Mouse (Mus musculus): ENCODE data around the gene Asf1b. TPM values are rescaled to one million over a fixed set of nuclear protein-coding genes. Genes with fewer than 3 reads are reported as not detected.

Asf1b gene
- polyA plus RNA-seq, 1 experiment from 2014 or later = 68.2 TPM

- peaks cover 20% of the 10 kb centered on the region for H3K4me1 ChIP-seq (ENCODE audit: control insufficient read depth, insufficient read depth, low read length)
- ATAC-seq (ENCODE audit: low FRiP score, low TSS enrichment) = no peak; the same call in 1 of the 2 replicates
- peak overlapping the region; percentile 70 for H3K4me2 ChIP-seq (replicated peaks; ENCODE audit: low read depth, low read length)
- H3K9me3 ChIP-seq (ENCODE audit: control insufficient read depth, low read length) = no peaks in the 10 kb centered on the region
- peaks cover 40% of the 10 kb centered on the region for H3K36me3 ChIP-seq (ENCODE audit: control insufficient read depth, insufficient read depth, low read length)
- no peaks in the 10 kb centered on the region; the same call in 1 of the 2 replicates for H3K27me3 ChIP-seq (ENCODE audit: control insufficient read depth, insufficient read depth, low read length)
- peak overlapping the region; percentile 92; the same call in 1 of the 2 replicates for H3K9ac ChIP-seq (ENCODE audit: low read depth, low read length)
- H3K27ac ChIP-seq (ENCODE audit: low read depth, low read length) = peak overlapping the region; percentile 96
- WGBS = 16% methylated on average over 12 of the region's 12 CpGs
- peak overlapping the region; percentile 81 for H3K4me3 ChIP-seq (ENCODE audit: low read length)
Measured at GRCm38 (mm10) chr8:83995973-83996372, 40.7 kb downstream of the Asf1b start.

GRCm38 (mm10) chr8:83996567-83997505 is 41.5 kb downstream of the Asf1b start:
- Histone ChIP-seq H3K4me2 (replicated peaks; ENCODE audit: low read depth, low read length) (peak overlapping the region; percentile 70), H3K36me3 (ENCODE audit: control insufficient read depth, insufficient read depth, low read length) (peaks cover 34% of the 10 kb centered on the region), H3K27ac (ENCODE audit: low read depth, low read length) (peak overlapping the region; percentile 96), H3K9ac (ENCODE audit: low read depth, low read length) (peak overlapping the region; percentile 92), H3K9me3 (ENCODE audit: control insufficient read depth, low read length) (no peaks in the 10 kb centered on the region), H3K4me1 (ENCODE audit: control insufficient read depth, insufficient read depth, low read length) (peaks cover 20% of the 10 kb centered on the region), H3K27me3 (ENCODE audit: control insufficient read depth, insufficient read depth, low read length) (no peaks in the 10 kb centered on the region; the same call in 1 of the 2 replicates), H3K4me3 (ENCODE audit: low read length) (peak overlapping the region; percentile 81)
- peak; percentile 85 for ATAC-seq (ENCODE audit: low FRiP score, low TSS enrichment)
- under 1% methylated on average over 42 of the region's 103 CpGs for WGBS

- Histone ChIP-seq H3K36me3 (ENCODE audit: control insufficient read depth, insufficient read depth, low read length) (peaks cover 31% of the 10 kb centered on the region), H3K27ac (ENCODE audit: low read depth, low read length) (peak within 1 kb of the TSS; percentile 96), H3K27me3 (ENCODE audit: control insufficient read depth, insufficient read depth, low read length) (no peaks in the 10 kb centered on the region; the same call in 1 of the 2 replicates), H3K4me3 (ENCODE audit: low read length) (peak within 1 kb of the TSS; percentile 81), H3K4me1 (ENCODE audit: control insufficient read depth, insufficient read depth, low read length) (peaks cover 20% of the 10 kb centered on the region), H3K9ac (ENCODE audit: low read depth, low read length) (peak within 1 kb of the TSS; percentile 92), H3K9me3 (ENCODE audit: control insufficient read depth, low read length) (no peaks in the 10 kb centered on the region), H3K4me2 (replicated peaks; ENCODE audit: low read depth, low read length) (peak within 1 kb of the TSS; percentile 84)
- ATAC-seq (ENCODE audit: low FRiP score, low TSS enrichment) = 0 out of 2 replicates have a peak, but pooled peaks have one; percentile 12
- WGBS = under 1% methylated on average over 41 of the region's 112 CpGs
Measured at GRCm38 (mm10) chr8:83997511-83998141, 42.3 kb downstream of the Asf1b start, which contains the start of gene Samd1. Gene Samd1 (plus strand): TSS chr8:83997672.

GRCm38 (mm10) chr8:83998231-83999056 is 43.1 kb downstream of the Asf1b start:
- H3K27me3 ChIP-seq (ENCODE audit: control insufficient read depth, insufficient read depth, low read length) = no peaks in the 10 kb centered on the region; the same call in 1 of the 2 replicates
- ATAC-seq (ENCODE audit: low FRiP score, low TSS enrichment) = peak; percentile 7; the same call in 1 of the 2 replicates
- H3K9ac ChIP-seq (ENCODE audit: low read depth, low read length) = peak overlapping the region; percentile 92
- peaks cover 30% of the 10 kb centered on the region for H3K36me3 ChIP-seq (ENCODE audit: control insufficient read depth, insufficient read depth, low read length)
- under 1% methylated on average over 75 of the region's 92 CpGs for WGBS
- peaks cover 20% of the 10 kb centered on the region for H3K4me1 ChIP-seq (ENCODE audit: control insufficient read depth, insufficient read depth, low read length)
- peak overlapping the region; percentile 84 for H3K4me2 ChIP-seq (replicated peaks; ENCODE audit: low read depth, low read length)
- H3K4me3 ChIP-seq (ENCODE audit: low read length) = peak overlapping the region; percentile 81
- H3K27ac ChIP-seq (ENCODE audit: low read depth, low read length) = peak overlapping the region; percentile 65
- no peaks in the 10 kb centered on the region for H3K9me3 ChIP-seq (ENCODE audit: control insufficient read depth, low read length)

GRCm38 (mm10) chr8:83999057-83999705 is 43.9 kb downstream of the Asf1b start:
- peak overlapping the region; percentile 92; the same call in 1 of the 2 replicates for H3K9ac ChIP-seq (ENCODE audit: low read depth, low read length)
- H3K4me1 ChIP-seq (ENCODE audit: control insufficient read depth, insufficient read depth, low read length) = peaks cover 22% of the 10 kb centered on the region
- peak overlapping the region; percentile 81 for H3K4me3 ChIP-seq (ENCODE audit: low read length)
- peak overlapping the region; percentile 84 for H3K4me2 ChIP-seq (replicated peaks; ENCODE audit: low read depth, low read length)
- H3K9me3 ChIP-seq (ENCODE audit: control insufficient read depth, low read length) = no peaks in the 10 kb centered on the region
- peaks cover 27% of the 10 kb centered on the region for H3K36me3 ChIP-seq (ENCODE audit: control insufficient read depth, insufficient read depth, low read length)
- WGBS = 59% methylated on average over 16 of the region's 16 CpGs
- H3K27me3 ChIP-seq (ENCODE audit: control insufficient read depth, insufficient read depth, low read length) = no peaks in the 10 kb centered on the region; the same call in 1 of the 2 replicates
- ATAC-seq (ENCODE audit: low FRiP score, low TSS enrichment) = no peak
- no peak overlapping the region for H3K27ac ChIP-seq (ENCODE audit: low read depth, low read length)

- H3K36me3 ChIP-seq (ENCODE audit: control insufficient read depth, insufficient read depth, low read length) = peaks cover 22% of the 10 kb centered on the region
- H3K27me3 ChIP-seq (ENCODE audit: control insufficient read depth, insufficient read depth, low read length) = no peaks in the 10 kb centered on the region; the same call in 1 of the 2 replicates
- ATAC-seq (ENCODE audit: low FRiP score, low TSS enrichment) = no peak
- H3K4me1 ChIP-seq (ENCODE audit: control insufficient read depth, insufficient read depth, low read length) = peaks cover 25% of the 10 kb centered on the region
- H3K27ac ChIP-seq (ENCODE audit: low read depth, low read length) = no peak overlapping the region
- H3K9me3 ChIP-seq (ENCODE audit: control insufficient read depth, low read length) = no peaks in the 10 kb centered on the region
- H3K9ac ChIP-seq (ENCODE audit: low read depth, low read length) = no peak overlapping the region
- no peak overlapping the region; the same call in none of the 2 replicates for H3K4me3 ChIP-seq (ENCODE audit: low read length)
- H3K4me2 ChIP-seq (replicated peaks; ENCODE audit: low read depth, low read length) = no peak overlapping the region
- 87% methylated on average over 2 of the region's 2 CpGs for WGBS
Measured at GRCm38 (mm10) chr8:83999825-84000224, 44.5 kb downstream of the Asf1b start.

- Histone ChIP-seq H3K4me3 (ENCODE audit: low read length) (no peak within 1 kb of the TSS), H3K4me2 (replicated peaks; ENCODE audit: low read depth, low read length) (peak within 1 kb of the TSS; percentile 12; the same call in 1 of the 2 replicates), H3K9me3 (ENCODE audit: control insufficient read depth, low read length) (no peaks in the 10 kb centered on the region), H3K9ac (ENCODE audit: low read depth, low read length) (peak within 1 kb of the TSS; percentile 15; the same call in 1 of the 2 replicates), H3K36me3 (ENCODE audit: control insufficient read depth, insufficient read depth, low read length) (peaks cover 22% of the 10 kb centered on the region), H3K27me3 (ENCODE audit: control insufficient read depth, insufficient read depth, low read length) (no peaks in the 10 kb centered on the region; the same call in 1 of the 2 replicates), H3K27ac (ENCODE audit: low read depth, low read length) (no peak within 1 kb of the TSS), H3K4me1 (ENCODE audit: control insufficient read depth, insufficient read depth, low read length) (peaks cover 21% of the 10 kb centered on the region)
- 29% methylated on average over 61 of the region's 61 CpGs for WGBS
- no peak for ATAC-seq (ENCODE audit: low FRiP score, low TSS enrichment)
Measured at GRCm38 (mm10) chr8:84001281-84002000, 46.1 kb downstream of the Asf1b start, which contains the start of gene 1700067K01Rik. Gene 1700067K01Rik (plus strand): TSS chr8:84001502.

Measured in kidney, embryonic 14.5 days (tissue).